Mouse (Mus musculus): ENCODE results near the gene Slc17a9. TPM values are rescaled to one million over a fixed set of nuclear protein-coding genes. Genes with fewer than 3 reads are reported as not detected.

The Slc17a9 gene
- polyA plus RNA-seq, 1 experiment from 2014 or later, result 3.1 TPM

DNA sequence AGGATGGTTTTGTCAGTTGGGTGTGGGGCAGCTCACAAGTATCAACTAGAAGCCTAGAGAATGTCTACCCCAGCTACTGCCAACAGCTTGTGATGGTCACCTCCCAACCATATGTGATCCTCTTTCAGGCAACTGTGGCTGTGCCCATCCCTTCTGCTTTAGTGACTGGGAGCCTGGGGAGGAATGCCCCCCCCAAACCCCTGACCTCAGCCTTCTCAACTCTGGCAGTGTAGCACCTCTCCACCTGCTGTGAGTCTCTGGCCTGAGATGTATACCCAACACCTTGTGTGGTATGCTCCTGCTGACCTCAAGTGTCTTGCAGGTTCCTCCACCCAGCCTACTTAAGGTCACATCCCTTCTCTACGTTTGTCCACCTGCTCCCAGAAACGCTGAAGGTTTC is 1.2 kb upstream of the Slc17a9 start:
- ATAC-seq, result no peak

DNA sequence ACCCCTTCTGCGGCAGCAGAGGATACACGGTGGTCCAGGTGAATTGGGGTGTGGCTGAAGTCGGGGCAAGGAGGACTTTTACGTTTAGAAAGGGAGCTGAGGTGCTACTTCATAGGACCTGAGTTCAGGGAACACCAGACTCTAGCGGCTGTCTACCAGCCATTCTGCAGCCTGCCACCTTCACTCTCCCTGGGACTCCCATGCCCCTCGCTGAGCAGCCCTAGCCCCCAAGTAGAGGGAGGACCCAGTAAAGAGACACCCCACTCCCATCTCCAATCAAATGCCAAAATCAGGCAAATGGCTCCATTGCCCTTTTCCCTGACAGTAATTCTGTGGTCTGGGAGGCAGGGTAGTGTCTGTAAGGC is 333 bp downstream of the Slc17a9 start:
- Histone ChIP-seq H3K4me2 (replicated peaks; ENCODE audit: low read depth) (peak overlapping the region; percentile 77), H3K27ac (ENCODE audit: low read depth, low read length) (no peak overlapping the region), H3K36me3 (ENCODE audit: control insufficient read depth, insufficient read depth) (peaks cover 31% of the 10 kb centered on the region), H3K27me3 (replicated peaks; ENCODE audit: control insufficient read depth, insufficient read depth, low read length) (no peaks in the 10 kb centered on the region), H3K9me3 (ENCODE audit: control insufficient read depth) (no peaks in the 10 kb centered on the region), H3K9ac (ENCODE audit: low read depth, low read length) (no peak overlapping the region), H3K4me1 (replicated peaks; ENCODE audit: control insufficient read depth, insufficient read depth, low read length) (0 out of 2 replicates have a peak, but pooled peaks cover 2% of the 10 kb centered on the region), H3K4me3 (ENCODE audit: low read depth, low read length) (peak overlapping the region; percentile 31)
- WGBS, result 6% methylated on average over 6 of the region's 6 CpGs
- no peak for ATAC-seq
- TF ChIP-seq CTCF (IDR thresholded peaks at IDR 0.05; ENCODE audit: low read depth), result no peak

More for the DNA sequence above, 1.2 kb upstream of the Slc17a9 start:
- no peak overlapping the region for H3K9ac ChIP-seq (ENCODE audit: low read depth, low read length)
- no peak overlapping the region for H3K27ac ChIP-seq (ENCODE audit: low read depth, low read length)
- WGBS, result 61% methylated on average over 2 of the region's 2 CpGs
- H3K4me2 ChIP-seq (replicated peaks; ENCODE audit: low read depth), result no peak overlapping the region
- H3K36me3 ChIP-seq (ENCODE audit: control insufficient read depth, insufficient read depth), result peaks cover 44% of the 10 kb centered on the region
- 0 out of 2 replicates have a peak, but pooled peaks cover 2% of the 10 kb centered on the region for H3K4me1 ChIP-seq (replicated peaks; ENCODE audit: control insufficient read depth, insufficient read depth, low read length)
- H3K4me3 ChIP-seq (ENCODE audit: low read depth, low read length), result no peak overlapping the region
- no peaks in the 10 kb centered on the region for H3K9me3 ChIP-seq (ENCODE audit: control insufficient read depth)
- no peak for TF ChIP-seq CTCF (IDR thresholded peaks at IDR 0.05; ENCODE audit: low read depth)
- H3K27me3 ChIP-seq (replicated peaks; ENCODE audit: control insufficient read depth, insufficient read depth, low read length), result no peaks in the 10 kb centered on the region

GRCm38 (mm10) chr2:180725856-180726629 is 980 bp downstream of the Slc17a9 start:
- no peak for TF ChIP-seq CTCF (IDR thresholded peaks at IDR 0.05; ENCODE audit: low read depth)
- H3K4me1 ChIP-seq (replicated peaks; ENCODE audit: control insufficient read depth, insufficient read depth, low read length), result 0 out of 2 replicates have a peak, but pooled peaks cover 2% of the 10 kb centered on the region
- H3K4me3 ChIP-seq (ENCODE audit: low read depth, low read length), result peak overlapping the region; percentile 31; the same call in 1 of the 2 replicates
- peaks cover 24% of the 10 kb centered on the region for H3K36me3 ChIP-seq (ENCODE audit: control insufficient read depth, insufficient read depth)
- H3K9ac ChIP-seq (ENCODE audit: low read depth, low read length), result no peak overlapping the region
- no peaks in the 10 kb centered on the region for H3K9me3 ChIP-seq (ENCODE audit: control insufficient read depth)
- peak overlapping the region; percentile 77 for H3K4me2 ChIP-seq (replicated peaks; ENCODE audit: low read depth)
- 29% methylated on average over 8 of the region's 8 CpGs for WGBS
- no peaks in the 10 kb centered on the region for H3K27me3 ChIP-seq (replicated peaks; ENCODE audit: control insufficient read depth, insufficient read depth, low read length)
- ATAC-seq, result no peak
- no peak overlapping the region for H3K27ac ChIP-seq (ENCODE audit: low read depth, low read length)

GRCm38 (mm10) chr2:180726658-180727442 is 1.8 kb downstream of the Slc17a9 start:
- Histone ChIP-seq H3K9me3 (ENCODE audit: control insufficient read depth) (no peaks in the 10 kb centered on the region), H3K27ac (ENCODE audit: low read depth, low read length) (peak overlapping the region; percentile 35; the same call in 1 of the 2 replicates), H3K9ac (ENCODE audit: low read depth, low read length) (no peak overlapping the region), H3K4me2 (replicated peaks; ENCODE audit: low read depth) (peak overlapping the region; percentile 24; the same call in 1 of the 2 replicates), H3K4me3 (ENCODE audit: low read depth, low read length) (no peak overlapping the region), H3K27me3 (replicated peaks; ENCODE audit: control insufficient read depth, insufficient read depth, low read length) (no peaks in the 10 kb centered on the region), H3K4me1 (replicated peaks; ENCODE audit: control insufficient read depth, insufficient read depth, low read length) (0 out of 2 replicates have a peak, but pooled peaks cover 2% of the 10 kb centered on the region), H3K36me3 (ENCODE audit: control insufficient read depth, insufficient read depth) (peaks cover 16% of the 10 kb centered on the region)
- ATAC-seq, result no peak
- WGBS, result 61% methylated on average over 6 of the region's 6 CpGs
- TF ChIP-seq CTCF (IDR thresholded peaks at IDR 0.05; ENCODE audit: low read depth), result no peak

DNA sequence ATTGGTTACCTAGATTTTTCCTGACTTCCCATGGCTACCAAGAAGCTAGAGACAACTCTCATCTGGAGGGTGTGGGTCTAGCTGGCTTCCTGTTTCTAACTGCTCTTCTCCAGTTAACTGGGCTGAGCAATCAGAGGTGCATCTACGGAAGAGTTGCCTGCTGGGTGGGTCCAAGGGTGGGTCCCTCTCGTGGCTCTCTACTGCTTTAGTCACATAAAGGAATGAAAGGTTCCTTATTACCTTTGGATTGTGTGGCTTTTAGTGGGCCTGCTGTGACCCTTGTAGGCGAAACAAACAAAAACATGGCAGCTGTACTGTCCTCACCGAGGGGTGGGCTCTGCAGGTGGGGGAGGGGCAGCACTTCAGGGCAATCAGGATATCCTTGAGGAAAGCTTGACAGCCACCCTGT is 2.6 kb downstream of the Slc17a9 start:
- Histone ChIP-seq H3K9me3 (ENCODE audit: control insufficient read depth) (no peaks in the 10 kb centered on the region), H3K4me1 (replicated peaks; ENCODE audit: control insufficient read depth, insufficient read depth, low read length) (0 out of 2 replicates have a peak, but pooled peaks cover 2% of the 10 kb centered on the region), H3K27ac (ENCODE audit: low read depth, low read length) (0 out of 2 replicates have a peak overlapping the region, but pooled peaks have one; percentile 35), H3K4me3 (ENCODE audit: low read depth, low read length) (no peak overlapping the region), H3K9ac (ENCODE audit: low read depth, low read length) (no peak overlapping the region), H3K36me3 (ENCODE audit: control insufficient read depth, insufficient read depth) (peaks cover 11% of the 10 kb centered on the region; the same call in 1 of the 2 replicates), H3K4me2 (replicated peaks; ENCODE audit: low read depth) (no peak overlapping the region), H3K27me3 (replicated peaks; ENCODE audit: control insufficient read depth, insufficient read depth, low read length) (no peaks in the 10 kb centered on the region)
- TF ChIP-seq CTCF (IDR thresholded peaks at IDR 0.05; ENCODE audit: low read depth), result no peak
- WGBS, result 41% methylated on average over 4 of the region's 4 CpGs
- peak; percentile 30; the same call in 1 of the 2 replicates for ATAC-seq

GRCm38 (mm10) chr2:180731036-180731435 is 6.0 kb downstream of the Slc17a9 start:
- H3K4me1 ChIP-seq (replicated peaks; ENCODE audit: control insufficient read depth, insufficient read depth, low read length), result no peaks in the 10 kb centered on the region
- no peaks in the 10 kb centered on the region for H3K9me3 ChIP-seq (ENCODE audit: control insufficient read depth)
- WGBS, result 65% methylated on average over 3 of the region's 3 CpGs
- H3K27me3 ChIP-seq (replicated peaks; ENCODE audit: control insufficient read depth, insufficient read depth, low read length), result no peaks in the 10 kb centered on the region
- H3K36me3 ChIP-seq (ENCODE audit: control insufficient read depth, insufficient read depth), result no peaks in the 10 kb centered on the region
- TF ChIP-seq CTCF (IDR thresholded peaks at IDR 0.05; ENCODE audit: low read depth), result no peak
- no peak overlapping the region for H3K4me2 ChIP-seq (replicated peaks; ENCODE audit: low read depth)
- H3K27ac ChIP-seq (ENCODE audit: low read depth, low read length), result no peak overlapping the region
- H3K9ac ChIP-seq (ENCODE audit: low read depth, low read length), result no peak overlapping the region
- ATAC-seq, result no peak
- H3K4me3 ChIP-seq (ENCODE audit: low read depth, low read length), result no peak overlapping the region
